Mouse (Mus musculus): ENCODE results near the gene Gbp3.

The Gbp3 gene

DNA sequence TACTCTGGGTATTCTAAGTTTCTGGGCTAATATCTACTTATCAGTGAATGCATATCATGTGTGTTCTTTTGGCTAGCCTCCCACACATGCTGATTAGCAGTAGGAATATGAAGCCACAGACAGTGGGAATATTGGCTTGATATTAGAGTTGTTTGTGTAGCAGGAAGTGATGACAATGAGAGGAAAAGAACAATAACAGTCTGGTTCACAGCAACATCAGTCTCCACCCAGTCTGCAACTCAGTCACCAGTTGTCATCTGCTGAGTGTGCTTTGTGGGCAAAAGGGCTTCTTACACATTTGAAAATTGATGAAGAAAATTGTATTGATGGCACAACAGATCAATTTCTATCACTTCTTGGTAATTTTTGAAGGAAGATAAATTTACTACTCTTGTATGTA is 27.6 kb downstream of the Gbp3 start:
- DNase-seq (ENCODE audit: inconsistent age in 2 of 2, low spot score in 1 of 2), result no peak

DNA sequence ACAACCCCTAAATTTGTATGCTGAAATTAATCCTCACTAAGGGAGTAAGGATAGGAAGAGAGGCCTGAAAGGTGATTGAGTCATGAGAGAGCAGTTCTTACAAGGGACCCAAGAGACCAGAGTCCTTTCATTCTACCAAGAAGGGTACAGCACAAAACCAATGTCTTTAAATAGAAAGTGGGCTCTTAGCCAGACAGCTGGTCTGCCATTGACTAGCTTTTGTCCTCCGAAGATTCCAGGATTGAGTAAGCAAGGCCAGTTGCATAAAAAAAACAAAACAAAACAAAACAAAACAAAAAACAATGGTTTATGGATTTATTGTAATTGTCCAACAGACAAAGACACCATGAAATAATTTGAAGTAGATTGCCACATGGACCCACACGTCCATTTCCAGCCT is 29.1 kb downstream of the Gbp3 start:
- DNase-seq (ENCODE audit: inconsistent age in 2 of 2, low spot score in 1 of 2), result no peak

DNA sequence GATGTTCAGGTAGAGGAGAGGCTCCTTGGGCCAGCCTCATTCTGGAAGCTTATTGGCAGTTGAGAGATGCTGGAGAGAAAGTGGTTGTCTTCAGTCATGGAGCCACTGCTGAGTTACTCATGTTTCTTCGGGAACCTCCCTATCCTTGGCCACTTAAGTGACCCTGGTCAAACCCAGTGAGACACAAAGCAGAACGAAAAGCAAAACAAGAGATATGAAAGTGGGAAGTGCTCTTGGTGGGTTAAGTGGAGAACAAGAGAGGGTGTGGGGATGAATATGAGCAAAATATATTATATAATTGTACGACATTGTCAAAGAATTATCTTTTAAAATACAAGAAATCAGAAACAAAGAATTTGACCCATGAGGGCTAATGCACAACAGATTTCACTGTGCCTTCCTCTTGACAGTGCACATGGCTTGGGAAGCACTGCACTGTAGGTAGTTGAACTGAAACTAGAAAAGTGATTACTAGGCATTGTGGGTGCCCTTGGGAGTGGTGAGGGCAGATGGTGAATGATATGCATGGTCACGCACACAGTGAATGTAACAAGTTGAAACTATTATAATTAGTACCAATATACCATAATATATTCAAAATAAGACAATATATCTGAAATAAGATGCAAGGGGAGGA is 30.7 kb downstream of the Gbp3 start:
- DNase-seq (ENCODE audit: inconsistent age in 2 of 2, low spot score in 1 of 2), result no peak

DNA sequence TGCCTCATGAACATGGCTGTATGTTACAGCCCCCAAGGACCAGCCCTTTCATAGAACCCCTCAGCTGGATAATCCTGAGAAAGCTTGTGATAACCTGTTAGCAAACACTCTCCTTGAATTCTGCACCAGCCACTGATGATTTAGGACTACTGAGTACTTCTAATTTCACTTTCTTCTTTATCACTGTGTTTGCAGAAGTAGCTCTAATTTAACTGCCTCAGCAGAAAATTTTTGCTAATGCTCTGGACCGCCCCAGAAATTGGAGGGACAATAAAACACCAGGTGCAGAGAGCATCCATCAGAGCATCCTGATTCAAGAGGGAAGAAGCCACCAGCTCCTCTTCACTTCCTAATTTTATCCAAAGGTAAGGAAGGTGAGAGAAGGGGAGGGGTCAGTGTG is 34.7 kb downstream of the Gbp3 start, which contains the start of gene Gbp2b:
TSS of gene Gbp2b (plus strand) at position 301 of the 400 bp plus-strand sequence.
- DNase-seq (ENCODE audit: inconsistent age in 2 of 2, low spot score in 1 of 2), result no peak

DNA sequence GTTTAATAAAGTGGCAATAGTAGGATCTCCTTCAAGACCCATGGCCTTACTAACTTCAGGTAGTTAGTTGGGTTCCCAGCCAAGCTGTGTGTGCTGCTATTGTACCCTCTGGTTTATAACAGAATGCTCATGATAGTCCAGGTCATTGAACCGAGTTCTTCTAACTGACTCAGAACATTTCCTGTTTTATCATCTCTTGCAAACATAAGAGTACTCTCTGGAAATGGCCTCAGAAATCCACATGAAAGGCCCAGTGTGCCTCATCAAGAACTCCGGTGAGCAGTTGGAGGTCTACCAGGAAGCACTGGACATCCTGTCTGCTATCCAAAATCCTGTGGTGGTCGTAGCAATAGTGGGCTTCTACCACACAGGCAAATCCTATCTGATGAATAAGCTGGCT is 38.1 kb downstream of the Gbp3 start:
- no peak for DNase-seq (ENCODE audit: inconsistent age in 2 of 2, low spot score in 1 of 2)

DNA sequence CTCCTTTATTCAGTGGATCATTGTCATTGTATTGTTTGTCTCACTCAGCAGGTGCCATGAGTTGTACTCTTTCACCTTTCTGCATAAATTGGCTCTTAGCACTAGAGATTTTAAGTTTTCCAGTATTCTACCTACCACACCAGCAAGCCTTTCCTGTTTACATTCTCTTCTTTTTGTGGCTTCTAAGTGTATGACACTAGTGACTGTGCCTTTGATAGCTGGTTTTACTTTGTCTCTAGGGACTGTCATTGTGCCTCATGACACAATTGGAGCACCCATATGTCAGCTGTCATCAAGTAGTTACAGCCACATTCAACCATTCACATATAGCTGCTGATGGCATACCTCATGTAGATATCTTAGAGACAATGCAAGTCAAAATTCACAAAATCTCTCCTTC is 41.8 kb downstream of the Gbp3 start:
- no peak for DNase-seq (ENCODE audit: inconsistent age in 2 of 2, low spot score in 1 of 2)

DNA sequence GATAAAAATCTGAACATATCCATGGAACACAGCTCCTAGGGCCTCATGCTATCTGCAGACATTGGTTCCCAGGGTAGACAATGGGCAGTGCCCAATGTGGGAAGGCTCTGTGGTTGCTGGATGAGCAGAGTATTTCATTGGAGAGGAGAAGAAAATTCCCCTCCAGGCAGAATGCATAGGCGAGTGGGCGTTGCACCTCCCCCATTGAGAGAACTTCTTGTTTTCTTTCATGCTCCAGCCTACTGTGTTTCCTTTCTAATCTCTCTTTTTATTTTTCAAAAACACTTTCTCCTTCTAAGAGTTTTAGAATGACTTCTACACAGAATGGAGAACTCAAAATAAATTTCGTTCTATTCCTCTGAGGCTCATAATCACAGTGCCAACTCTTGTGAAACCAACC is 58.8 kb downstream of the Gbp3 start:
- no peak for DNase-seq (ENCODE audit: inconsistent age in 2 of 2, low spot score in 1 of 2)

DNA sequence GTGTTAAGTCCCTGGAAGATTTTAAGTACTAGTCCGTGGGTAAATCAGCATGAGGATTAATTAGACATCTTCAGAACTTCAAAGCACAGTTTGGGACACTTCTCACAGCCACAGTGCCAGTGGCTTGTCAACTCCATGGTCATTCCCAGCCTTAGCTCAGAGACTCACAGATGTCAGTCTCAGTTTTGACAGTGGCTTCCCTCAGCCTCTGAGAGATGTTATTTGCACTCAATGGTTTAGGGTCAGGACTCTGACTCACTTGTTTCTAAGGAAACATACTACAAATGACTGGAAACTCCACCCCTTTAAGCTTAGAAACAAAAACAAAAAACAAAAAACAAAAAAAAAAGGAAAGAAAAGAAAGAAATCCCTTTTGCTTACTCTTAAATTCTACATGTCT is 59.8 kb downstream of the Gbp3 start:
- peak in 1 of 2 experiments; percentile 66 for DNase-seq (ENCODE audit: inconsistent age in 2 of 2, low spot score in 1 of 2)

DNA sequence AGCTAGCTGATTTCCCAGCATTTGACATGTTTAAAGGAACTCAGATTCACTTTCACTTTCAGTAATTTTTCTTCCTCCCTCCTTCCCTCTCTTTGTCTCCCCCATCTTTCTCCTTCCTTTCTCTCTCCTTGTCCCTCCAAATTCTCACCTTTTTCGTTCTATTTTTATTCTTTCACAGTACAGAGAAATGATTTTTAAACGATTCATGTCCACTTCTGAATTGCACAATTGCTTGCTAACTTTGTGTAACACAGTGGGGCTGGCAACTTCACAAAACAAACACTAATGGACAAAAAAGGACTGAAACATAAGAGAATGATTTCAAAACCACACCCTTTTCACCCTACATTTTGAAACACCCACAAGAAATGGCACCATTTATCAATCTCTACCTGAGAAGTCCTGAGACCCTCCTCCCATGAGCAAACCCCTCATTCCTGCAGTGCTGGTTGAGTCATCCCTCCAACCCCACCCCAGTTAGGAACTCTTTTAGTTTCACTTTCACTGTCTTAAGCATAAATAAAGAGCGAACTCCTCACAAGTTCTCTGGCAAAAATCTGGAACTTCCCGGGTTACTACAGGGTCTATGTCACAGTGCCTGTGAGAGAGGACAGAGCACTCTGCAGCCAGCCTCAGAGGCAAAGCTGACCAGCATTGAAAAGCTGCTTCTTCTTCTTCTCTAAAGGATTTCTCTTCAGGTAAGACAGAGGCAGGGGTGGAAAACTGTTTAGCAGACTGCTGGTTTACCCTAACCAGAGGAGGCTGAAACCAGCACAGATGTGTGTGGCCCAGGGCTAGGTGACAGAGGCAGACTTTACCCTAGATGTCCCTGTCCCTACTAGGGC is 60.5 kb downstream of the Gbp3 start, which contains the start of gene Gbp2:
TSS of gene Gbp2 (plus strand) at position 492 of the 845 bp plus-strand sequence.
- DNase-seq (ENCODE audit: inconsistent age in 2 of 2, low spot score in 1 of 2), result peak; percentile 38 to 92

DNA sequence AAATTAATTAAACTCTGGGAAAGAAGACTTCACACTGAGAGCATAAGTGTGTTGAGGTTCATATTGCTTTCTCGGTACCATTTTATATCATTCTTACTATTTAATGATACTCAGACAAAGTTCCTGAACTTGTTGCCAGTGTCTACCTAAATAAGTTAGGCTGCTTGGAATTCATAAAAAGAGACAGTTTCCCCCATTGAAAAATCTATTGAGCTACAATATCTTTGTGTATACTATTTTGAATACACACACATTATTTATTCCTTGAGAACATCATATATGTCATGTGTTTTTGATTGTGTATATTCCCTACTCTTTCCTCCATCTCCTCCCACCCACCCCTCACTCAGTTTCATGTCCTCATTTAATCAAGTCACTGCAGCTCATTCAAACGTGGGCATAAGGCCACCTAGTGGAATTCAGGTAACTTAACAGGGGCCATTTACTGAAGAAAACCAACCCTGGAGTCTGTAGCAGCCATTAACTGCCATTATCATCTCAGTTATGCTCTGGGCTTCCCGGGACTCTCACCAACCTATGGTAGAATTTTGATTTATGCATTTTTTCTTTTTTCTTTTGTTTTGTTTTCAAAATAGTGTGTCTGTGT is 61.2 kb downstream of the Gbp3 start:
- peak in 1 of 2 experiments; percentile 64 for DNase-seq (ENCODE audit: inconsistent age in 2 of 2, low spot score in 1 of 2)

All from adrenal gland, adult (tissue).